Mouse (Mus musculus) embryonic fibroblast, embryonic 13.5 days (primary cell): ENCODE data around the gene Sae1.

ENCODE experiments used
- CTCF ChIP-seq: IDR thresholded peaks from 2 replicates; pipeline ENCODE4 v1.5.1; 2011; ENCODE audit warnings: mild to moderate bottlenecking, control low read depth, low read length, moderate library complexity, borderline replicate concordance; ENCODE audit not compliant: insufficient read depth
- POLR2A ChIP-seq: IDR thresholded peaks from 2 replicates; pipeline ENCODE4 v1.6.1; 2011; ENCODE audit warnings: low read depth, mild to moderate bottlenecking, control low read depth, low read length, moderate library complexity

GRCm38 (mm10) chr7:16280721-16281120, 106.9 kb downstream of the Sae1 start:
- no peak for TF ChIP-seq POLR2A
- no peak for TF ChIP-seq CTCF
